Mouse (Mus musculus) urinary bladder, adult 2 months (tissue): ENCODE results near the gene Lrp11. TPM values are rescaled to one million over a fixed set of nuclear protein-coding genes. Genes with fewer than 3 reads are reported as not detected.
"Not testable (repeated sequence)": the region's sequence is repeated elsewhere in the genome, so short reads cannot be mapped to it uniquely, and the experiment has no call there.

ENCODE experiments used
- DNase-seq: peaks from one replicate; pipeline ENCODE4 v3.0.0; 2022; ENCODE audit warnings: low spot score
- polyA plus RNA-seq: library from polyadenylated mRNA; depleted of rRNA; stranded (reverse); fragments of >200 nt; gene quantifications from 2 replicates; pipeline ENCODE4 v1.2.3, GENCODE M21; 2012; rRNA removed

Gene Lrp11
- 2.7 and 3.2 TPM in 2 replicates for polyA plus RNA-seq

DNA sequence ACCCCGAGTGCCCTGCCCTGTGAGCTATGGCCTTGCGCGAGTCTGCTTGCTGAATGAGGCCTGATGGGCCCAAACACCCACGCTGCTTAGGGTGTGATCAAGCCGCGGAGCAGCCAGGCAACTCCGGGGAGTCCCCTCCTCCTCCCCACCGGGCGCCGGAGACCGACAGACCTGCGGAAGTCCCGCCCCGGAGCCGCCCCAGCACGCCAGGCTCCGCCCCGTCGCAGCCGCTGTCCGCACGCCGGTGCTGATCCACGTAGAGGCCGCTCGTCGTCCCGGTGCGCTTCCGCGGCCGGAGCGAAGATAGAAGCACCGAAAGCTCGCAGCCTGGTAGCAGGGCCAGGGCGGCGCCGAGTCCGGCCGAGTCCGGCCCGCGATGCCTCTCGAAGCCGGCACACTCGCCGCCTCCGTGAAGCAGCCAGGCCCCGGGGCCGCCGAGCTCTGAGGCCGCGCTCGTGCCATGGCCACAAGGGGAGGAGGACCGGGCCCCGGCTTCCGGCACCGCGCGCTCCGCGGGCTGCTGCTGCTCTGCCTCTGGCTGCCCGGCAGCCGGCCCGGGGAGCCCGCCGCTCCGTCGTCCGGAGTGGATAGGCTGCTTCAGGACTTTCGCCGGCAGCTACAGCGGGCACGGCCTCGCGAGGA is at the start of gene Lrp11:
Gene Lrp11 (plus strand): TSS at position 209 of the 642 bp plus-strand sequence.
- DNase-seq: peak; percentile 90

DNA sequence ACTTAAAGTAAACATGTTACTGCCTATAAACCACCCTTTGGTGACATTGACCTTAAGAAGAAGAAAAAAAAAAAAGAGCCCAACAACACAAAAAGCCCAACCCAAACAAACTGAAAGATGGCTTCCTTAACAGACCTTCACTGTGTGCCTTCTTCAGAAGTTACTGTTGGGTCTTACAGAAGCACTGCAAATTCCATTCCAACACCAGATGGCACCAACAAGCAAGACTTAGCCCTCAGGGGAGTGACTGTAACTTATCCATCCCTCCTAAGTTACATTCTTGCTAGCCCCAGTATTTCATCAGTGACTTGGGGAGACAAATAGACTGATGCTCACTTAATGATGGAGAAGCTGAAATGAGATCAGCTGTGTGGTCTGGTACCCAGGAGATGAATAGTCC is 11.6 kb upstream of the Lrp11 start:
- no peak for DNase-seq

DNA sequence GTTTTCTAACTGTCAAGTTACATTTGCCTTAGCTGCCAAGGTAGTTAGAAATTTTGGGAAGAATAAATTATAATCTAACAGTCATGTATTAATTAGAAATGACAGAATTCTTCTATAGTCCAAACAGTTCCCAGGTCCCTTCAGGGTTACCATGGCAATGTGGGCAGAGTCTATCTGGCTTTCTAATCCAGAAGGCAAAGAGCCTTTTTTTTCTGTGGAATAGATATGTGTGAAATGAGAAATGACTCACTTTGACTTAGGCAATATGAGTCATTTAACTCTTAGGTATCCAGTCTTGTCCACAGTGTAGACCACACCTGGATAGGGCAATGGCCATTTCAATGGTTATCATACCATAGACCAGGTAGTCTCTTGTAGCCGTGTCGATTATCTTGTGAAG is 8.2 kb upstream of the Lrp11 start:
- DNase-seq: no peak

DNA sequence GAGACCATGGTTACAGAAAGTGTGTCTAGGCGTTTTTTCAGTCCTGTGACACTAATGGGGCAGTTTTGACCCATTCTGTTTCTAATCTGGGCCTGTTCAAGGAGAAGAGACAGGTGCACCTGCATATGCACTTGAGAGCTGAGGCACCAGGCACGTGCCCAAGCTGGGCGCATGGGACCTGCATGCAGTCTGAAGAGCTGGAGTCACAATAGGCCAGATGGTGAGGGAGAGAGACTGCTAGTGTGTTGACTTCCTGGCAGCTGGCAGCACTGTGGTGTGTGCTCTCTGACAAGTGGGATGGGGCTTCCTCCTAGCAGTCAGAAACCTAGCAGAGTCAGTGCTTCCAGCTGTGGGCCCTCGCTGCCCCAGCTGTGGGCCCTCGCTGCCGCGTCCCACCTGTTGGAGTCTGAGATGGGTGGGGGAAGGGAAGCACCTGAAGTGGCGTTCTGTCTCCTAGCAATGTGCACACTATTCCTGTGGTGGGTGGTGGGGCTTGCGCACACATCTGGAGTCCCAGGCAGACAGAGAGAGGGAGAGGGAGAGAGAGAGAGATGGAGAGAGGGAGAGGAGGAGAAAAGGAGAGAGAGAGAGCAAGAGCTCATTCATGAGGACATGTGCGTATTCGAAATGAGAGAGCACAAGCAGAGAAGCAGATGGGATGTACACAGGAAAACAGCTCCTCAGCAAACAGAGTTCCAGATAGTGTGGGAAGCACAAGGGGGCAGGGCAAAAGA is 7.3 kb upstream of the Lrp11 start:
- no peak for DNase-seq

DNA sequence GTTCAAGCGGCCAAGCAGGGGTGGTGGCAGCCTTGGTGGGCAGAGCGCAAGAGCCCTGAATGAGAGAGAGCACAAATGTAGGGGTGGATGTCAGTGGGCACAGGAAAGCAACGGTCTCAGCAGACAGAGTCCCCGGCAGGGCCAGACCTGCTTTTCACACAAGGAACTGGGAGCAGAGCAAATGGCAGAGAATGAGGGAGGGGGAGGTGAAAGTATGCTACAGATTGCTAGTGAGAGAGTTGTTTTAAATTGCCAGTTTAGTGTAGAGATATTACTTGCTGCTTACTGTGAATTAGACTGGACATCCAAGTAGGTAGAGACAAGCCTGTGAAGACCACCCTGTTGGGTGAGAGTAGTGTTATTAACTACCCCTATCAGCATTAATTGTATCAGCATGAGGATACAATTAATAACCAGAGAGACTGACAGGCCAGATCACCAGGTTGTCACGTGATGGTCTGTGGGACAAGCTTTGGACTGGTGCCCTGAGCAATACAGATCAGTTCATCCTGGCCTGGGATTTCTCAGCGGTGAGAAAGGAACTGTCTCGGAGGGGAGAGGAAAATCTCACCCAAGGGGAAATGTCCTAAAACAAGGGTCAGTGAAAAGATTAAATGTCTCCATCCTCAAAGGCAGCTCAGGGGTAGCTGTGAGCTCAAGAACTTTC is 6.6 kb upstream of the Lrp11 start:
- no peak for DNase-seq

DNA sequence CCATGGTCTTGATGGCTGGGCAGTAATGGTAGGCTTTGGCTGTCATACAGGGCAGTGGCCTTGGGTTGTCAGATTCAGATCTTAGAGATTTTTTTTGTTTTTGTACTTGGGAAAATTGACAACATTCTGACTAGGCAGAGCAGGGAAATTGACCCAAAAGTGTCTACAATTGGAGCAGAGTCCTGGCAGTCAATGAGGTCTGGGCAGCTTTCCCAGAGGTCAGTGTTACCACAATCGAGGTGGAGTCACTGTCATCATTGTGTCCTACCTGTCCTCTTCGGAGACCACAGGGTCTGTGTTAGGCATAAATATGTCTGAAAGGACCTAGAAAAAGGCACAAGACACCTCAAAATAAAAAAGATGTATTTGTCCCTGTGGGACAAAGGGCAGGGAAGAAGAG is 2.8 kb upstream of the Lrp11 start:
- DNase-seq: no peak

DNA sequence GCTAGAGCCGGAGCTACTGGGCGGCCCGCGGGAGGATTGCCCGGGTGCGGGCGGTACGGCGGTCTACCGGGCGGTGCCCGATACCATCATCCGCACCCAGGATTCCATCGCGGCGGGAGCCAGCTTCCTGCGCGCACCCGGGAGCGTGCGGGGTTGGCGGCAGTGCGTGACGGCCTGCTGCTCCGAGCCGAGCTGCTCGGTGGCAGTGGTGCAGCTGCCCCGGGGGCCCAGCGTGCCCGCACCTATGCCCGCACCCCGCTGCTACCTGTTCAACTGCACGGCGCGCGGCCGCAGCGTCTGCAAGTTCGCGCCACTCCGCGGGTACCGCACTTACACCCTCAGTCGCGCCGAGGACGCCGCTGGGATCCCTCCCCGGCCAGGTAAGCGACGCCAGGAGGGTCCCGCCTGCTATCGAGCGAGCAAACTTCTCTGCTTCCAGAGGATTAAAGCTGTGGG is 662 bp downstream of the Lrp11 start:
- no peak for DNase-seq

DNA sequence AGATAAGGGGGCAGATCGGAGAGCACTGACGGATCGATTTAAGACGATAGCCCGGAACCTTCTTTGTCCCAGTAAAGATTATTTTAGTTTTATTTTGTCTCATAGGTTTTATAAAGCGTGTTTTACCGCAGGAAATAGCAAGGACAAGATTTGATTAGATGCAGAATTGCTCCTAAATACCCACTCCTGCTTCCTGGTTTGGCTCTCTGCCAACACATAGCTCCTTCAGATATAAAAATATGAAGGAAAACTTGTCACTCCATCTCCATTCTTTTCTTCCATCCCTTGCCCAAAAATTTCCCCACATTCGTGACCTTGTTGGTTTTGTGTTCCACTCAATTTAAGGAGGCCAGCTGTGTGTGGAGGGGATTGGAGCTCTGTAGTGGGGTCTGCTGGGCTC is 1.2 kb downstream of the Lrp11 start:
- no peak for DNase-seq

DNA sequence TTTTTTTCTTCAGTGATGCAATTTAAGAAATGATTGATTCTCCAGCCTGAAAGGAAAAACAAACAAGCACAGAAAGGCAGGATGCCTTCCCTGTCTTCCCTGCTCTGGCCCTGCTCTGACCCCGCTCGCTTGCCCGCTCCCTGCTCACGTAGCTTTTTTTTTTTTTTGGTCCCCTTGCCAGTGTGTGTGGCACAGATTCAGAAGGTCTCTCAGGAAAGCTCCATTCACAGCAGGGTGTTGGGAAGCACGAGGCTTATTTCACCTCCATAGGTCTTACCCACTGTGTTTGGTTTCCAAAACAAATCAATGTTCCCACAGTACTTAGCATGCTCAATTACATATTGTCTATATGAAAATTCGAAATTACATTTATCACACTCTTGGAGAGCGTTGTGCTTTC is 5.2 kb downstream of the Lrp11 start:
- DNase-seq: no peak

DNA sequence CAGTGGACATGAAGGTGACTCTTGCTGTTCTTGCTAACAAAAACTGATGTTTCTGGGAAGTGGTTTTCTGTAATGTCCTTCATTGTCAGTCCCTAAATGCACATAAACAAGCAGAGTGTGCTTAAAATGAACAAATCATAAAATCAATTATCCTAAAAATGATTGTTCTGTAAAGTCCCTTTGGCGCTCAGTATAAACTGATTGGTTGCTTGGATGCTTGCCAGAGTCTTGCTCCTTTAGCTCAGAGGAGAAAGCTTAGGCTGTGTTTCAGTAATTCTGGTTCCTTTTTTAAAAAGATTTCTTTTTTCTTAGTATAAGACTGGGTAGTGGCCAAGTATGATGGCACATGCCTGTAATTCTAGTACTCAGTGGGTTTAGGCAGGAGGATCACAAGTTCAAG is 6.7 kb downstream of the Lrp11 start:
- DNase-seq: no peak

DNA sequence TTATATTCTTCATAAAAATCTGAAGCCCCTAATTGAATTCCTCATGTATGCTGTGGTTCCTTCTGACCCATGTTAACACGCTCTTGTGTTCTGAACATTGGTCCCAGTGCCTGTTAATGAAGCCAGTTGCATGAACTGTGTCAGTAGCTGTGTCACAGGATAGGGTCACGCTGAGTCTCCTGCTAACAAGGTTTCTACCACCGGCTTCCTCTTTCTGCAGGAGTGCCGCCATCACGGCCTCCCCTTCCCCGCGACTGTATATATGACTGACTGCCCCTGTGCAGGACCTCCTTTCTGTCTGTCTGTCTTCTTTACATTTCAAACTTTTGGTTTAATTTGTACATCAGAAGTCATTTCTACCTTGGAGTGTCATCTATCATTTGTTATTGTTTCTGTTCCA is 8.6 kb downstream of the Lrp11 start:
- DNase-seq: no peak

DNA sequence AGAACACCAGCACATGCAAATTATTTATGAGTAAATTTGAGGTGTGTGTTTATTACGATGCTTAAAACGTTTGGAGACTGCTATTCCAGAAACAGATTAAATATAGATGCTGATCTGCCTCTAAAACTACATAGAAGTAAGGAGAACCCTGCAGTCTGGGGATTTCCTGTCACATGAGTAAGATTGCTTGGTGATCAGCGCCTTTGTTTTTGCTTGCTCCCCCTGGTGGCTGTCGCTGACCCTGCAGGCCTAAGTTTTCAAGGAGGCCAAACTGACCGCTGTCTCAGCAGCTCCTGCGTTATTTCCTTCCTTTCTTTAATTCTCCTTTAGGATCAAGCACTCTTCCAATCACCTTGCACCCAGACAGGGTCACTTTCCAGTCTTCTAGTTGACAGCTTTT is 11.0 kb downstream of the Lrp11 start:
- DNase-seq: peak; percentile 62

DNA sequence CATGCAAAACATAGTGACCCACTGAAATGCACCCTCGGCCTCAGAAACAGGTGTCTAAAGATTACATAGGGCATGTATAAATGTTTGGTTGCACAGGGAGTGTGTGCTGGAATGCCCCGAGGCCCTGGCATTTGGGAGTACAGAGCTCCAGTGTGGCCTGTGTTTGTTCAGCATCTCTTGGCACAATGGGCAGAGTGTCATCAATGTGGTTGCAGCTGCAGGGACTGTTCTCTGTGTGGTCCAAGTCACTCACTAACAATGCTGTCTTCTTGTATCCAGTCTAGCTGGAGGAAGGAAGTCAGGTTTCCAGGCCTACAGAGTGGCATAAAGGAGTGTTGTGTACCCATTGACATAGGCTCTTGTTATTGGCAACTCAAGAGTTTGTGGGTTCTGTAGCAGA is 15.6 kb downstream of the Lrp11 start:
- no peak for DNase-seq

DNA sequence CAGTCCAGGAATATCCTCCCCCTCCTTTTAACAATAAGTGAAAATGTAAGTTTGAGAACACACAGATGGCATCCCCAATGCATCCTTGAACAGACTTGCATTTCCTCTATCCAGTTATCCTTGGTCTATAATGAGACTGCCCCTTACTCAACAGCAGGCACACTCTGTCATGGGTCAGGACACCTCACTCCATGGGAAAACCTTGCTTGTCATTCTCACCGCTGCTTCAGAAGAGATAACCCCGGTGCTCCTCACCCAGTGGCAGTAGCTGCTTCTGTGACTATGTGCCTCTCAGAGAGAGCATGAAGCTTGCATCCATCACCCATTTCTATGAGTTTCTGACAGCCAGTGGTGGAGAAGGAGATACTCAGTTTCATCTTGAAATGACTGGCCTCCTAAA is 16.8 kb downstream of the Lrp11 start:
- no peak for DNase-seq

DNA sequence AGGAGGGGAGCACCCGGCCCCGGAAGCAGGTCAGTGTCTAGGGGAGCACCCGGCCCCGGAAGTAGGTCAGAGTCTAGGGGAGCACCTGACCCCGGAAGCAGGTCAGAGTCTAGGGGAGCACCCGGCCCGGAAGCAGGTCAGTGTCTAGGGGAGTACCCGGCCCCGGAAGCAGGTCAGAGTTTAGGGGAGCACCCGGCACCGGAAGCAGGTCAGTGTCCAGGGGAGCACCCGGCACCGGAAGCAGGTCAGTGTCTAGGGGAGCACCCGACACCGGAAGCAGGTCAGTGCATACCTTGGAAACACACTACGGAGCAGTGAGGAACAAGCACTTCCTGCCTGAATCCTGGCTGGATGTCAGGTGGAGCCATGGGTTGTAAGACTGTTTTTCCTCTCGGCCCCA is 19.0 kb downstream of the Lrp11 start:
- DNase-seq: no peak

DNA sequence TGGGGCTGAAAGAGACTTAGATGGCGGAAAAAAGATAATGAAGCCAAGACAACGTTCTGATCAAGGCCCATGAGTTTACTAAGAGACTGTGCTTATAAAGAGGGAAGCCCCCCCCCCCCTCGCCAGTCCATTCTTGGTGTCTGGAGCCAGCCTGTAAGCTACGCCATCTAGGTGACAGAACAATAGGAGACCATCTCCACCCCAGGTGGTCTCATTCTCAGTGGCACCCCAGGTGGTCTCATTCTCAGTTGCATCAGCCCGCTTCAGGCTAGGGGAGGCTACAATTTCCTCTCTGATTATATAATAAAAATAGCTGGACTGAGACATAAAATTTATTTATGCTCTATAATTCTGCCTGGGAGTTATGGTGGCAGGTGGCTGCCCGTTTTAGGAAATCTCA is 22.0 kb downstream of the Lrp11 start:
- no peak for DNase-seq

DNA sequence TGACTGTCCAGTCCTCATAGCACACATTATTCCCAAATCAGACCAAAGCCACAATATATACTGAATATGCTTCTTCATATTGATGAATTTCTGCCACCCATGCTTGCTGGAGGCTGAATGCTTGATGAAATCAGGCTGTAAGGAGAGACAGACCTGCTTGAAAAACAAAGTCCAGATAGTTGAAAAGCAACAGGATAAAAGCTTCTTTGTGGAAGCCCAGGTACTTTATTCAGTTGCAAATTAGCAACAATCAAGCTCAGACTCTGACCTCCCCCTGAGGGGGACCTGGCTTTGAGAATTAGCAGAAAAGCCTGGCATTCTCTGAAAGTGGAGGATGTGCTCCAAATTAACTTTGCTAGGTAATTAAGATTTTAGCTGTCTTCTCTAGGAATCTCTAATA is 22.6 kb downstream of the Lrp11 start:
- DNase-seq: not testable (repeated sequence)

DNA sequence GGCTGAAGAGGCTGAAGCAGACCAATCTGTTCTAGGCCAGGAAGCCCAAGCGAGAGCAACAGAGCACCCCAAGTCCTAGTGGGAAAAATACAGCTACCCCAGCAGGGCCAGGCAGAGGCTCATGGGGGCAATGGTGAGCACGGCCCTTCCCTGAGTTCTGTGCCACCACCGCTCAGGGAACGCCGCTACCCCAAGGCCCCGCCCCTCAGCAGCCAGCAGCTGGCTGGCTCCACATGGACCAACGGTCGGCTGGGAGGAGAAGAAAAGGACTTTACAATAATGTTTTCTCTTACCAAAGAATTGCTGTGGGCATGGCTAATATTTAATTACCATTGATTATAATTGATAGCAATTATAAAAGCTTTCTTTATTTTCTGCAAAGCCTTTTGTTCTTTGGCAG is 25.2 kb downstream of the Lrp11 start:
- DNase-seq: no peak

DNA sequence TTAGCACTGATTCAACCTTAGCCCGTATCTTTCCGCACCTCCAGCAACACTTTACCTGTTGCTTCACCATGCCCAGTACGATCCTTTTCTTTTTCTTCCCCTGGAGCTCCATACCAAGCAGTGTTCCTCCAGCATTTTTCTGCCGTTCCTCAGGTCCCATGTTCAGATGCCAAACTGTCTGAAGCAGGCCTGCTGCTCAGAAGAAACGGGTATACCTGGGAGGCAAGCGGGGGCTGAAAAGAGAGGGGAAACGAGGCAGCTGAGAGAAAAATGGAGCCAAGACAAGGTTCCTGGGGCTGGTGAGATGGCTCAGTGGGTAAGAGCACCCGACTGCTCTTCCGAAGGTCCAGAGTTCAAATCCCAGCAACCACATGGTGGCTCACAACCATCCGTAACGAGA is 27.5 kb downstream of the Lrp11 start:
- DNase-seq: not testable (repeated sequence)

DNA sequence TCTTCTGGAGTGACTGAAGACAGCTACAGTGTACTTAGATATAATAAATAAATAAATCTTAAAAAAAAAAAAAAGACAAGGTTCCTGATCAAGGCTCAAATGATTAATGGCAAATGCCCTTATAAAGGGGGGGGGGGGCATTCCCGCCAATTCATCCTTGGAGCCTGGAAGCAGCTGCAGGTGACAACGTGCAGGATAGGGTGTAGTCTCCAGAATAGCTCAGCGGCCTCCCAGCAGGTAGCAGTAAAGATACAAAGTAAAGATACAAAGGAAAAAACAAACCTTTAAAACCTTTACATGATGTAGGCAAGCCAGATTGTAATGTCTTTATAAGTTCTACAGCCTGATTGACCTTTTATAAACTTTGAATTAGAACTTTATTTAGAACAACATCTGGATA is 28.0 kb downstream of the Lrp11 start:
- DNase-seq: not testable (repeated sequence)

DNA sequence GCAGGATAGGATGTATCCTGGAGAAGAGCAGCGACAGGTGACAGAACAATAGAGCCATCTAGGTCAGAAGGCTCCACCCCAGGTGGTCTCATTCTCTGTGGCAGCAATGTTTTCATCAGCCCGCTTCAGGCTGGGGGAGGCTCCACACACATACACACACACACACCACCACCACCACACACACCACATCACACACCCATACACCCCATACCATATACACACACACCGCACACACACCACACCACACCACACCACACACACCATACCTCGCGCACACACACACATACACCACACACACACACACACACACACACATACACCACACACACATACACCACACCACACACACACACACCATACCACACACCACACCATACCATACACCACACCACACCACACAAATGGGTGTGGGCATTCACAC is 30.2 kb downstream of the Lrp11 start:
- DNase-seq: no peak

DNA sequence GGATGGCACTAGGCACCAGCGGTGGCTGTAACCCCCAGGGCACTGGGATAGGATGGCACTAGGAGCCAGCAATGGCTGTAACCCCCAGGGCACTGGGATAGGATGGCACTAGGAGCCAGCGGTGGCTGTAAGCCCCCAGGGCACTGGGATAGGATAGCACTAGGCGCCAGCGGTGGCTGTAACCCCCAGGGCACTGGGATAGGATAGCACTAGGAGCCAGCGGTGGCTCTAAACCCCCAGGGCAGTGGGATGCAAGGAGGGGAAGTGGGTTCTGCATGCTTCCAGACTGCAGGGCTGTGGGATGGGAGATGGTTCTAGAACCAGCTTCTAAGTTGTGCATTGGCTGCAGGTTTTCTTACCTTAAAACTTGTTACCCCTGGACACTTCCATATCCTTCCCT is 31.1 kb downstream of the Lrp11 start:
- DNase-seq: no peak

DNA sequence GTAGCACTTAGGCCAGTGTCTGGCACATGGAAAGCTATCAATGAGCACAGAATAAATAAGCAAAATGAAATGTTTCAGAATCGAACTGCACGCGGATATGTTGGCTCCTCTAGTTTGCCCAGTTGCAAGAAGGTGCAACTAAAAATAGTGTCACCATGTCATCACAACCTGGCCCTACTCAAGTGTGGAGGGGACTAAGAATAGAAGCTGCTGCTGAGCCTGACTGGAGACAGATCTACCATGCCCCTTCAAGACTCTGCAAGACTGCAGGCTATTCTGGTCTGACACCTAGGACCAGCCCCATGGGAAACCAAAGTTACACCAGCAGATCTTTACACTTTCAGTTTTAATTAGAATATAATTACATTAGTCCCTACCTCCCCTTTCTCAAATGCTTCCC is 32.8 kb downstream of the Lrp11 start:
- DNase-seq: no peak
